Mouse (Mus musculus): ENCODE results near the gene Mak. TPM values are rescaled to one million over a fixed set of nuclear protein-coding genes. Genes with fewer than 3 reads are reported as not detected.

Gene Mak
- polyA plus RNA-seq (2015; fragmentation: Nextera tagmentation; extraction: Ambion mirVana): 1.3 and 1.7 TPM in 2 replicates

GRCm38 (mm10) chr13:41079421-41079780, at the start of gene Mak:
Gene Mak, minus strand, starts transcription at chr13:41079706.
- H3K27ac ChIP-seq: no peak within 1 kb of the TSS
- peaks cover 6% of the 10 kb centered on the region for H3K4me1 ChIP-seq
- H3K9ac ChIP-seq: 0 out of 2 replicates have a peak within 1 kb of the TSS, but pooled peaks have one; percentile 2
- WGBS: under 1% methylated on average over 40 of the region's 40 CpGs
- peak; percentile 89 for ATAC-seq (ENCODE audit: borderline replicate concordance, extremely low read depth, low FRiP score, low TSS enrichment)
- H3K36me3 ChIP-seq: no peaks in the 10 kb centered on the region
- peak within 1 kb of the TSS; percentile 46 for H3K4me3 ChIP-seq
- H3K4me2 ChIP-seq: peak within 1 kb of the TSS; percentile 90
- H3K9me3 ChIP-seq: no peaks in the 10 kb centered on the region
- H3K27me3 ChIP-seq: peaks cover 20% of the 10 kb centered on the region

DNA sequence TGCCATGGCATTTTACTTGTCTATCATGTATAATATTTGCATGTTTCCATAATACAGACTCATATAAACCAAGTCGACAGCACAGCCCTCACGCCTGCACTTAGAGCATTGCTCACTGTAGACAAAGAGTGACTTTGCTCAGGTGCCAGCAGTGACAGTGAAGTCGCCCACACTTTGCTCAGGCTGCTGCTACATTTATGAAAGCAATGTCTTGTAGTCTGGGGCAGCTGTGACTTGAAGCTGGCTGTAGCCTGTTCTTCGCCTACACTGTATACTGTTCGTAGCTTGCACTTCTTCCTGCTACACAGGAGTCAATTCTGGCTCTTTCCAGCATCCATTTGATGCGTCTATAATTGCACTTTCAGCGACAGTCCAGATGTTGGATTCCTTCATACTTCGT, 49.6 kb upstream of the Mak start:
- no peak for ATAC-seq (ENCODE audit: borderline replicate concordance, extremely low read depth, low FRiP score, low TSS enrichment)
- Histone ChIP-seq H3K4me3 (no peak overlapping the region), H3K36me3 (no peaks in the 10 kb centered on the region), H3K27ac (no peak overlapping the region), H3K4me2 (no peak overlapping the region), H3K27me3 (no peaks in the 10 kb centered on the region), H3K9ac (no peak overlapping the region), H3K9me3 (no peaks in the 10 kb centered on the region), H3K4me1 (0 out of 2 replicates have a peak, but pooled peaks cover 6% of the 10 kb centered on the region)
- WGBS: 78% methylated on average over 8 of the region's 8 CpGs

GRCm38 (mm10) chr13:41128326-41128725, 48.8 kb upstream of the Mak start:
- H3K4me3 ChIP-seq: no peak overlapping the region
- no peak overlapping the region for H3K9ac ChIP-seq
- 78% methylated on average over 8 of the region's 8 CpGs for WGBS
- 0 out of 2 replicates have a peak, but pooled peaks cover 6% of the 10 kb centered on the region for H3K4me1 ChIP-seq
- no peak for ATAC-seq (ENCODE audit: borderline replicate concordance, extremely low read depth, low FRiP score, low TSS enrichment)
- no peak overlapping the region for H3K27ac ChIP-seq
- H3K36me3 ChIP-seq: no peaks in the 10 kb centered on the region
- no peak overlapping the region for H3K4me2 ChIP-seq
- H3K9me3 ChIP-seq: no peaks in the 10 kb centered on the region
- H3K27me3 ChIP-seq: no peaks in the 10 kb centered on the region

GRCm38 (mm10) chr13:41123666-41124225, 44.2 kb upstream of the Mak start:
- no peaks in the 10 kb centered on the region for H3K4me1 ChIP-seq
- 92% methylated on average over 6 of the region's 6 CpGs for WGBS
- H3K4me2 ChIP-seq: no peak overlapping the region
- H3K4me3 ChIP-seq: no peak overlapping the region
- H3K36me3 ChIP-seq: no peaks in the 10 kb centered on the region
- no peaks in the 10 kb centered on the region for H3K27me3 ChIP-seq
- H3K9me3 ChIP-seq: no peaks in the 10 kb centered on the region
- no peak overlapping the region for H3K9ac ChIP-seq
- no peak overlapping the region for H3K27ac ChIP-seq
- no peak for ATAC-seq (ENCODE audit: borderline replicate concordance, extremely low read depth, low FRiP score, low TSS enrichment)

DNA sequence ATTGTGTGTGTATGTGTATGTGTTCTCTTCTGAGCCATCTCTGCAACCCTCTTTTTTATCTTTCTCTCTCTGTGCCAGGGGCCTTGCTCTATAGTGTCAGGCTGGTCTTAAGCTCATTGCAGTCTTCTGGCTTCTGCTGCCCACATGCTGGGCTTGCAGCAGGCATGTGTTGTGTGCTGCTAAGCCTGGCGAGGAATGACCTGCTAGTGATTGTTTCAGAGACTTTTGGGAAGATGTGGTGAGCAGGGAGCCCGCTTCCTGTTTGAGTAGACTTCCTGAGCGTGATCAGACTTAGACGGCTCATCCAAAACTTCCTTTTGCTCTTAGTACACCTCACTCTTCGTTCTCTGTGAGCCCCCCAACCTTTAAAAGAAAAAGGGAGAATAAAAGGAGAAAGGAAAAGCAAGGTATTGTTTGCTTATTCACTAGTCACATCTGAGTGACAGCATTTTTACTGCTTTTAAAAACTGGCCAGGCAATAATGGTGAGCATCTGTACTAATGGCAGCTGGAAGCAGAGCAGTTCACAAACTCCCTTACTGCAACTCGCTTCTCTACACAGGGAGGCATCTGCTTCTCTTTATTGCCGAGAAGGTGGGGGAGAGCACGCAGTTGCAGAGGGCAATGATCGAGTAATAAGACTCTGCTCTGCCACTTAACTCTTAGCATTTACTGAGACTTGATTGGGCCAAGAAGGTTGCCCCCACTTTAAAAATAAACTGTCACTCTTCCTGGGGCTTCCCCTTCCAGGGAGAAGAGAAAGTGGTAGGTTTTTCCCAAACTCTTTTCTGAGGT, 39.8 kb upstream of the Mak start:
- H3K9me3 ChIP-seq: no peaks in the 10 kb centered on the region
- no peak overlapping the region for H3K27ac ChIP-seq
- no peaks in the 10 kb centered on the region for H3K36me3 ChIP-seq
- no peaks in the 10 kb centered on the region; the same call in 1 of the 2 replicates for H3K27me3 ChIP-seq
- H3K4me2 ChIP-seq: no peak overlapping the region
- no peak overlapping the region for H3K9ac ChIP-seq
- no peak overlapping the region for H3K4me3 ChIP-seq
- no peaks in the 10 kb centered on the region for H3K4me1 ChIP-seq
- WGBS: 30% methylated on average over 9 of the region's 9 CpGs
- ATAC-seq (ENCODE audit: borderline replicate concordance, extremely low read depth, low FRiP score, low TSS enrichment): no peak

DNA sequence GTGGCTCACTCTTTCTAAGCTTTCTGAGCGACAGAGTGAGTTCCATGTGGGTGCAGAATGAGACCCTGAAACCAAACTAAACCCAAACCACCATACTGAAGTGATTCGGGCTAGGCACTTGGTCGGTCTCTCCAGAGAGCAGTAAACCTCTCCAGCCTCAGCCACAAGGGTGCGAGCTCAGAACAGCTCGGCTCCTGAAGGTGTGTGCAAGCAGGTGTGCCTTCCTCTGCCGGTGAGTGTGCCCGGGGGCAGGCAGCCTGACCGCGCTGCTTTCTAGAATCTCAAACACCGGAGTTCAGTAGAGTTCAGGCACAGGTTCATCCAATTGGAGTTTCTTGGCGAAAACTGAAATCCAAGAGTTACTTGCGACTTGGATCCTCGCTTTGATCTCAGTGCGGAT, 34.4 kb upstream of the Mak start, which contains the start of gene Sycp2l:
Gene Sycp2l, plus strand, starts transcription at position 368 of the 400 bp plus-strand sequence.
- WGBS: 29% methylated on average over 14 of the region's 14 CpGs
- H3K4me1 ChIP-seq: no peaks in the 10 kb centered on the region
- H3K36me3 ChIP-seq: no peaks in the 10 kb centered on the region
- H3K9ac ChIP-seq: no peak within 1 kb of the TSS
- H3K4me2 ChIP-seq: peak within 1 kb of the TSS; percentile 49
- no peak for ATAC-seq (ENCODE audit: borderline replicate concordance, extremely low read depth, low FRiP score, low TSS enrichment)
- H3K4me3 ChIP-seq: peak within 1 kb of the TSS; percentile 22
- H3K27ac ChIP-seq: no peak within 1 kb of the TSS
- H3K27me3 ChIP-seq: peaks cover 9% of the 10 kb centered on the region; the same call in 1 of the 2 replicates
- no peaks in the 10 kb centered on the region for H3K9me3 ChIP-seq

DNA sequence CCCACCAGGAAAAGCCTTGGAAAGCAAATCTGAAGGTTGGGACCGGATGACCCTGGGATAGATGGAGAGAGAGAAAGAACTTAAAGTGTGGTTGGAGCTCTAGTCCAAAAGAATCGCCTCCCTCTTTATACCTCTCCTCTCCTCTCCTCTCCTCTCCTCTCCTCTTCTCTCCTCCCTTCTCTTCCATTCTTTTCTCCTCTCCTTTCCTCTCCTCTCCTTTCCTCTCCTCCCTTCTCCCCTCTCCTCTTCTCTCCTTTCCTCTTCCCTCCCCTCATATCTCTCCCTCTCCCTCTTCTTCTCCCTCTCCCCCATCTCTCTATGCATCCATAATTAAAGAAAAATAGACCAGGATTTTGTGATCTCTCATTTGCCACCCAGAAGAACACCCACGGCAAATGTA, 31.4 kb upstream of the Mak start, which contains the start of gene Gcm2:
Gene Gcm2, minus strand, starts transcription at position 101 of the 400 bp plus-strand sequence.
- Histone ChIP-seq H3K9me3 (no peaks in the 10 kb centered on the region), H3K4me3 (no peak within 1 kb of the TSS), H3K27me3 (peaks cover 9% of the 10 kb centered on the region; the same call in 1 of the 2 replicates), H3K9ac (no peak within 1 kb of the TSS), H3K36me3 (no peaks in the 10 kb centered on the region), H3K4me1 (no peaks in the 10 kb centered on the region), H3K4me2 (no peak within 1 kb of the TSS), H3K27ac (no peak within 1 kb of the TSS)
- 76% methylated on average over 2 of the region's 3 CpGs for WGBS
- no peak for ATAC-seq (ENCODE audit: borderline replicate concordance, extremely low read depth, low FRiP score, low TSS enrichment)

GRCm38 (mm10) chr13:41105541-41105940, 26.0 kb upstream of the Mak start:
- H3K9me3 ChIP-seq: no peaks in the 10 kb centered on the region
- H3K9ac ChIP-seq: no peak overlapping the region
- 0 out of 2 replicates have a peak, but pooled peaks cover 3% of the 10 kb centered on the region for H3K27me3 ChIP-seq
- H3K27ac ChIP-seq: no peak overlapping the region
- 90% methylated on average over 13 of the region's 13 CpGs for WGBS
- no peak overlapping the region for H3K4me3 ChIP-seq
- H3K4me2 ChIP-seq: no peak overlapping the region
- no peak for ATAC-seq (ENCODE audit: borderline replicate concordance, extremely low read depth, low FRiP score, low TSS enrichment)
- H3K4me1 ChIP-seq: no peaks in the 10 kb centered on the region
- no peaks in the 10 kb centered on the region for H3K36me3 ChIP-seq

GRCm38 (mm10) chr13:41103841-41104525, 24.5 kb upstream of the Mak start:
- H3K9me3 ChIP-seq: no peaks in the 10 kb centered on the region
- no peaks in the 10 kb centered on the region for H3K36me3 ChIP-seq
- ATAC-seq (ENCODE audit: borderline replicate concordance, extremely low read depth, low FRiP score, low TSS enrichment): no peak
- no peak overlapping the region for H3K4me3 ChIP-seq
- 68% methylated on average over 12 of the region's 12 CpGs for WGBS
- H3K27ac ChIP-seq: no peak overlapping the region
- no peak overlapping the region for H3K4me2 ChIP-seq
- H3K9ac ChIP-seq: no peak overlapping the region
- no peaks in the 10 kb centered on the region for H3K27me3 ChIP-seq
- no peaks in the 10 kb centered on the region for H3K4me1 ChIP-seq

- H3K27ac ChIP-seq: no peak overlapping the region
- H3K4me1 ChIP-seq: no peaks in the 10 kb centered on the region
- no peak overlapping the region for H3K4me3 ChIP-seq
- no peak overlapping the region for H3K4me2 ChIP-seq
- no peaks in the 10 kb centered on the region for H3K9me3 ChIP-seq
- no peak overlapping the region for H3K9ac ChIP-seq
- no peaks in the 10 kb centered on the region for H3K27me3 ChIP-seq
- WGBS: 92% methylated on average over 2 of the region's 2 CpGs
- no peak for ATAC-seq (ENCODE audit: borderline replicate concordance, extremely low read depth, low FRiP score, low TSS enrichment)
- H3K36me3 ChIP-seq: no peaks in the 10 kb centered on the region
These were observed 20.5 kb upstream of the Mak start for GRCm38 (mm10) chr13:41100031-41100430.

DNA sequence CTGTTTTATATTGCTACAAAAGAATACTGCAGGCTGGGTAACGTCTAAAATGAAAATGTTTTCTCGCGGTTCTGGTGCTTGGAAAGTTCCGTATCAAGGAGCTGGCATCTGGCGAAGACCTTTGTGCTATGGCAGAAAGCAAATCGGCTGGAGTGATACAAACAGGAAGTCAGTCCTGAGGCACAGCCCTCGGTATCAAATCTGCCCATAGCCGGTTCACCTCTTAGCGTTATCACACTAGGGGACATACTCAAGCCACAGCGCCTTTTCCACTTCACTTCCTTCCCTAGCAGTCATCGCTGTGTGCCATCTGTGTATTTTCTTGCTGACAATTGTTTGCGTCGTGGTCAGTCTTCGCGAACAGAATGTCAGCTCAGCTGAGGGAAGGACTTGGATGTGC, 18.8 kb upstream of the Mak start:
- Histone ChIP-seq H3K27me3 (no peaks in the 10 kb centered on the region; the same call in 1 of the 2 replicates), H3K4me3 (no peak overlapping the region), H3K27ac (no peak overlapping the region), H3K4me2 (no peak overlapping the region), H3K4me1 (no peaks in the 10 kb centered on the region), H3K9ac (no peak overlapping the region), H3K9me3 (no peaks in the 10 kb centered on the region), H3K36me3 (no peaks in the 10 kb centered on the region)
- ATAC-seq (ENCODE audit: borderline replicate concordance, extremely low read depth, low FRiP score, low TSS enrichment): no peak
- 76% methylated on average over 15 of the region's 15 CpGs for WGBS
